Mouse (Mus musculus) intestine, embryonic 15.5 days (tissue): ENCODE data around the gene Supt4a. TPM values are rescaled to one million over a fixed set of nuclear protein-coding genes. Genes with fewer than 3 reads are reported as not detected.
A peak's percentile ranks its signal among the peaks of the same experiment; 100 is the strongest.

Experiments
- ATAC-seq: fragments of 200-750 bp; cut with Nextera tagmentation; 2 replicates; pipeline ENCODE4 v1.8.0; 2017; ENCODE audit warnings: moderate TSS enrichment, moderate library complexity
- H3K27ac ChIP-seq: fragments of 300-500 bp; sonication (generic); 2 replicates; pipeline ENCODE4 v1.5.1; 2015; ENCODE audit warnings: mild to moderate bottlenecking, inconsistent platforms
- H3K27me3 ChIP-seq: fragments of 300-500 bp; sonication (generic); replicated peaks from 2 replicates; pipeline ENCODE4 v1.6.1; 2015; ENCODE audit warnings: inconsistent platforms
- H3K36me3 ChIP-seq: fragments of 300-500 bp; sonication (generic); 2 replicates; pipeline ENCODE4 v1.6.1; 2015; ENCODE audit warnings: inconsistent platforms
- H3K4me1 ChIP-seq: fragments of 300-500 bp; sonication (generic); replicated peaks from 2 replicates; pipeline ENCODE4 v1.6.1; 2015; ENCODE audit warnings: inconsistent platforms
- H3K4me2 ChIP-seq: fragments of 300-500 bp; sonication (generic); replicated peaks from 2 replicates; pipeline ENCODE4 v1.6.1; 2015; ENCODE audit warnings: mild to moderate bottlenecking, inconsistent platforms
- H3K4me3 ChIP-seq: fragments of 300-500 bp; sonication (generic); replicated peaks from 2 replicates; pipeline ENCODE4 v1.5.1; 2015; ENCODE audit warnings: inconsistent platforms
- H3K9ac ChIP-seq: fragments of 300-500 bp; sonication (generic); 2 replicates; pipeline ENCODE4 v1.6.1; 2015; ENCODE audit warnings: inconsistent platforms
- H3K9me3 ChIP-seq: fragments of 300-500 bp; sonication (generic); 2 replicates; pipeline ENCODE4 v1.6.1; 2016; ENCODE audit warnings: inconsistent platforms
- WGBS: fragments of 180-500 bp; shearing (Covaris S2); methylation state at CpG from one replicate; pipeline ENCODE4 v1.1.7; 2015; 5-methylcytosine and 5-hydroxymethylcytosine counted together
- polyA plus RNA-seq: library from polyadenylated mRNA; unstranded; fragments of >200 nt; fragmentation: Nextera tagmentation; extraction: Ambion mirVana; gene quantifications from 2 replicates; pipeline ENCODE4 v1.2.1, GENCODE M21; 2015

Supt4a gene
- polyA plus RNA-seq, 1 experiment from 2014 or later, result 117 TPM

- no peak overlapping the region for H3K4me2 ChIP-seq
- H3K9me3 ChIP-seq, result no peaks in the 10 kb centered on the region
- no peak for ATAC-seq
- H3K9ac ChIP-seq, result no peak overlapping the region
- H3K4me3 ChIP-seq, result no peak overlapping the region
- no peak overlapping the region for H3K27ac ChIP-seq
- H3K36me3 ChIP-seq, result peaks cover 12% of the 10 kb centered on the region
- 0 out of 2 replicates have a peak, but pooled peaks cover 3% of the 10 kb centered on the region for H3K4me1 ChIP-seq
- WGBS, result 92% methylated on average over 7 of the region's 7 CpGs
- no peaks in the 10 kb centered on the region for H3K27me3 ChIP-seq
Observed at GRCm38 (mm10) chr11:87747716-87748115, 10.4 kb downstream of the Supt4a start.

DNA sequence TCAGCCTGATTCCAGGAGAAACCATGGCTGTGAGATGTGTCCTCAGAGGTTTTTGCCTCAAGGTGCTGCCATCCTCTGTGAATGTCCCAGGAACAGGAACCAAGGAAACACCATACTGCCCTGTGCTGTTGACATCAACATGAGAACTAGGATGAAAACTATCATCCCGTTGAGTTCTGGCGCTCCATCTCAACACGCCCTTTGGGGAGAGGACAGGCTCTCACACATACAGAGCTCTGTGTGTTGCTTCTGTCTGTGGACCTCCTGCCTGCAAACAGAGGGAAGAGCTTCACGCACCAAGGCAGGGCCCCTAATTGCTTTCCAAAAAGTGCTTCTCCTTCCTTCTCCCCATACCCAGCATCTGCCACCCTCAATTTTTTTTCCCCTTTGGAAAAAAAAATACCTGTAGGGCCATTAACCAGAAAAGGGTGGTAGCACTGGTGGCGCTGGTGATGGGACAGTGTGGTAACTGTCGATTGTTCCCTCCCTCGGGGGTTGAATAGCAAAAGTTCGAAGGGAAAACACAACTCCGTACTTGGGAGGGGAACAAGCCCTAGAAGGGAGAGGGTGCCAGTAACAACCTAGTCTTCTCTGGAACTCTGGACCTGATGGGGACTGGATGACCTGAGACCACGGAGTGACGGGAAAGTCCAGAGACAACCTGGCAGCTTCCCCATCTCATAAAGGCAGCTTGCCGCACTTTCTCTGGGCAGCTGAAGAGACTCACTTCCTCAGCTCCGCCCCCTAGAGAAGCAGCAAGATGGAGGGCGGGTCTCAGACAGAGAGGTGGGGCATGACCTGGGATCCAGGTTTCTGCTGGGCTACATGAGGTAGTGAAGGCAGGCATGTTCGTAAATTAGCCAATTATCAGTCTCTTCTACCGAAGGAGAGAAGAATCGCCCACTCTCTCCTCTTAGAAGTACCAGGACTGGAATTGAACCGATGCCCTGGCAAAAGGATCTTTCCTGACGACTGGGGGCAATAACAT lies 11.1 kb downstream of the Supt4a start:
- peak; percentile 77; the same call in 1 of the 2 replicates for ATAC-seq
- Histone ChIP-seq H3K4me2 (peak overlapping the region; percentile 41), H3K9me3 (no peaks in the 10 kb centered on the region), H3K4me1 (0 out of 2 replicates have a peak, but pooled peaks cover 3% of the 10 kb centered on the region), H3K27ac (0 out of 2 replicates have a peak overlapping the region, but pooled peaks have one; percentile 22), H3K27me3 (no peaks in the 10 kb centered on the region), H3K9ac (no peak overlapping the region), H3K36me3 (peaks cover 12% of the 10 kb centered on the region), H3K4me3 (0 out of 2 replicates have a peak overlapping the region, but pooled peaks have one; percentile 2)
- WGBS, result 30% methylated on average over 19 of the region's 19 CpGs

DNA sequence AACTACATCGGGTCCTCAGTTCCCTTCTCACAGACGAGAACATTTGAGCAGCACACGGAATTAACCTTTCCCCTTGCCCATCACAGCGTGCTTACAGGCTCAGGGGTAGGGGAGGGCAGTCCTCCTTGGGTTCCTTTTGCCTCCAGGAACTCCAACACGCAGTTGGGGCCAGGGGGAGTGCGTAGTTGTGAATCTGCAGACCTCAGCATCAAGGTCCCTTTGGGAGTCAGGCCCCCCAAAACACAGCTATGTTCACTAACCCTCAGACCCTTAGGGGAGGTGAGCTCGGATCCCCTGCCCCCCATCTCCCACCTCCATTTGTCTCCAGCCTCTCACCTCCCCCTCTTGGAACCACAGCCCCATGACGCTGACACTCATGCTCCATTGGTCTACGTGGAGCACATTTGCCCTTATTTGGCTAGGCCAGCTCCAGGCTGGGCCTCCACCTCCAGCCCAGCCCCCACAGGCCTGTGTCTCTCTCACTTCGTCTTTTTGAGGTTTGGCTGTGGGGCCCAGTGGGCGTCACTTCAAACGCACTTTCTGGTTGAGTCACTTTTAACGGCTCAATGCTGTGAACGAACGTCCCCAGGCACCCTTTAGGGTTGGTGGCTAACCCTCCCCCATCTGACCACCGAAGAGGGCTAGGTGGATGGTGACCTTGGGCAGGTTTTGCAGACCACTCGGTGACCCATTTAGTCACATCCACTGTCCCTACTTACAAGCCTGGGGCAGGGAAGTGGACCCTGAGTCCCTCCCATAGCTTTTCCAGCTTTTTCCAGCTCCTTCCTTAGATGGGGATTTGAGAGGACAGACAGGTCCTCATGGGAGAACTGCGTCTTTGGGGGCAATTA lies 12.1 kb downstream of the Supt4a start:
- Histone ChIP-seq H3K27me3 (no peaks in the 10 kb centered on the region), H3K4me2 (peak overlapping the region; percentile 41; the same call in 1 of the 2 replicates), H3K4me3 (no peak overlapping the region), H3K27ac (0 out of 2 replicates have a peak overlapping the region, but pooled peaks have one; percentile 22), H3K9ac (no peak overlapping the region), H3K36me3 (peaks cover 7% of the 10 kb centered on the region), H3K4me1 (0 out of 2 replicates have a peak, but pooled peaks cover 3% of the 10 kb centered on the region), H3K9me3 (no peaks in the 10 kb centered on the region)
- peak; percentile 73; the same call in 1 of the 2 replicates for ATAC-seq
- 44% methylated on average over 18 of the region's 18 CpGs for WGBS

DNA sequence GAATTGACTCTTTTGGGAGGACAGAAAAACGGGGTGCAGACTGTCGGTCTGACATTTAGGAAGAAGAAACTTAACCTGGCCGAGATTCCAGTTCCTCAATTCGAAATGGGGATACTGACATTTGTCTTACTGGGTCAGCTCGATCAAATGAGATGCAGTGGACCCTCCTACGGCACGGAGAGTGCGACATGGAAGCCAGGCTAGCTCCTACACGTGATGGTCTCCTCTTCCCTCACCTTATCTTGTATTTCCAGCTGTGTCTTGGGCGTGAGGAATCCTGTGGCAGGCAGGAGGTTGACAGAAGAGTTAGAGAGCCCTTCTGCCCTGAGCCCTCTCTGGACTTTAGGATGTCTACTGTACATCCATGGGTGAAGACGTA lies 12.7 kb downstream of the Supt4a start:
- Histone ChIP-seq H3K4me1 (0 out of 2 replicates have a peak, but pooled peaks cover 3% of the 10 kb centered on the region), H3K9me3 (no peaks in the 10 kb centered on the region), H3K27me3 (no peaks in the 10 kb centered on the region), H3K27ac (no peak overlapping the region), H3K4me3 (no peak overlapping the region), H3K4me2 (no peak overlapping the region), H3K36me3 (peaks cover 1% of the 10 kb centered on the region), H3K9ac (no peak overlapping the region)
- ATAC-seq, result 0 out of 2 replicates have a peak, but pooled peaks have one; percentile 52
- WGBS, result 78% methylated on average over 11 of the region's 11 CpGs

DNA sequence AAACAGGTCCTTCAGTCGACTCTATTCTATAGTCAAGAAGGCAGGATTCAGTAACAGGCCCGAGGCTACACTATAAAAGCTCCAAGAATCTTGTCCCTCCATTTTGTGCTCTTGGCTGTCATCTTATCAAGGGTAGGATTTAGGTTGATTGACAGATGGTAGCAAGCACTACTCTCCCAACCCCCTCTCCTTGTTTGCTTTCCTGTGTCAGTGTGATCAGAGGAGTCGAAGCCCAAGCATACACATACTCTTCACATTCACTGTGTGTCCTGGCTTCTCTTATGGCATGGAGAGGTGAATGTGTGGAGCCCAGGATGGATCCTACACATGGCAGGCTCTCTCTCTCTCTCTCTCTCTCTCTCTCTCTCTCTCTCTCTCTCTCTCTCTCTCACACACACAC lies 13.2 kb downstream of the Supt4a start:
- Histone ChIP-seq H3K27me3 (no peaks in the 10 kb centered on the region), H3K9ac (no peak overlapping the region), H3K27ac (no peak overlapping the region), H3K9me3 (no peaks in the 10 kb centered on the region), H3K4me3 (no peak overlapping the region), H3K36me3 (no peaks in the 10 kb centered on the region), H3K4me2 (no peak overlapping the region), H3K4me1 (0 out of 2 replicates have a peak, but pooled peaks cover 3% of the 10 kb centered on the region)
- 63% methylated on average over 3 of the region's 3 CpGs for WGBS
- ATAC-seq, result no peak

DNA sequence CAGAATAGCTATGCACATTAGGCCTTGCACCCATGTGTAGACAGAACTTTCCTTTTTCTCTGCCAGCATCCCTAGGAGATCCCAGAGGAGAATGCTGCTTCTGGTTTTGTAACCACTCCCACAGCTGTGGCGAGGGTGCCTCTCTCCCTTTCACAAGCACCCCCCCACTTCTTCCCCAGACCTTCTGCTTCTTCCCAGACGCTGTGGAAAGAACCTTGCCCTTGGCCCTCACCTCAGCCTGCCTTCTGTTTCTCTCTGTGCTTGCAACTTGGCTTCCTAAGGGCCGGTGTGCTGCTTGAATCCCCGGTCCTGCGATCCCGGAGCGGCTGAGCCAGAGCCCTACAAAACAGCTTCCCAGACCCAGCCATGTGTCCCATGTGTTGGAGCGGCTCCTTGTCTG lies 13.7 kb downstream of the Supt4a start:
- Histone ChIP-seq H3K9me3 (no peaks in the 10 kb centered on the region), H3K4me2 (no peak overlapping the region), H3K27ac (peak overlapping the region; percentile 17; the same call in 1 of the 2 replicates), H3K9ac (no peak overlapping the region), H3K36me3 (no peaks in the 10 kb centered on the region), H3K27me3 (no peaks in the 10 kb centered on the region), H3K4me3 (no peak overlapping the region), H3K4me1 (0 out of 2 replicates have a peak, but pooled peaks cover 3% of the 10 kb centered on the region)
- ATAC-seq, result no peak
- 77% methylated on average over 8 of the region's 8 CpGs for WGBS

DNA sequence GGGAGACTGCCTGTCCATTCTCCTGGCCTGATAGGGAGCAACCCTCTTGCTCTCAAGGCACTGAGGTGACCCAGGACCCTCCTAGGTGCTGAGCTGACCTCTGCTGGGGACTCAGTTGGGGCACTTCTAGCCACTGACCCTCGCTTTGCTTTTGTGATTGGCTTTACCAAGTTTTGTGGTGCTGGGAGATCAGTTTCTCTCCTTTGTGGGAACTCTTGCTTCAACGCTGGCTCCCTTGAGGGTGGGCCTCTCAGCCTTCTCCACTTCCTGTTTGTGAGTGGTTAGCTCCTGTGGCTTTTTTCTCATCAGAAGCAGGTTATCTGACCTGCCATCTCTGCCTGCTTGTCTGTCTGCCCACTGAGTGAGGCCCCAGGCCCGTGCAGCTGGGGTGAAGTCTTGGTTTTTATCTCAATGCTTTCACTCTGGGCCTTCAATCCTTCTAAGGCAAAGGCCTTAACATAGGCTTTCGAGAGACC lies 14.2 kb downstream of the Supt4a start:
- Histone ChIP-seq H3K36me3 (no peaks in the 10 kb centered on the region), H3K4me3 (no peak overlapping the region), H3K9ac (no peak overlapping the region), H3K9me3 (no peaks in the 10 kb centered on the region), H3K27me3 (no peaks in the 10 kb centered on the region), H3K27ac (peak overlapping the region; percentile 17; the same call in 1 of the 2 replicates), H3K4me2 (no peak overlapping the region), H3K4me1 (0 out of 2 replicates have a peak, but pooled peaks cover 3% of the 10 kb centered on the region)
- ATAC-seq, result no peak
- WGBS, result 63% methylated on average over 4 of the region's 4 CpGs

- no peak overlapping the region for H3K27ac ChIP-seq
- no peaks in the 10 kb centered on the region for H3K36me3 ChIP-seq
- no peak overlapping the region for H3K4me2 ChIP-seq
- no peaks in the 10 kb centered on the region for H3K27me3 ChIP-seq
- no peaks in the 10 kb centered on the region for H3K9me3 ChIP-seq
- no peak overlapping the region for H3K9ac ChIP-seq
- ATAC-seq, result no peak
- 0 out of 2 replicates have a peak, but pooled peaks cover 3% of the 10 kb centered on the region for H3K4me1 ChIP-seq
- 87% methylated on average over 1 of the region's 1 CpGs for WGBS
- no peak overlapping the region for H3K4me3 ChIP-seq
Observed at GRCm38 (mm10) chr11:87752307-87752706, 15.0 kb downstream of the Supt4a start.

GRCm38 (mm10) chr11:87753255-87753654 lies 15.9 kb downstream of the Supt4a start:
- H3K27ac ChIP-seq, result no peak overlapping the region
- no peak overlapping the region for H3K4me2 ChIP-seq
- H3K9ac ChIP-seq, result no peak overlapping the region
- no peaks in the 10 kb centered on the region for H3K27me3 ChIP-seq
- no peaks in the 10 kb centered on the region for H3K9me3 ChIP-seq
- H3K4me3 ChIP-seq, result no peak overlapping the region
- H3K4me1 ChIP-seq, result 0 out of 2 replicates have a peak, but pooled peaks cover 3% of the 10 kb centered on the region
- WGBS, result 87% methylated on average over 8 of the region's 8 CpGs
- no peak for ATAC-seq
- H3K36me3 ChIP-seq, result no peaks in the 10 kb centered on the region

DNA sequence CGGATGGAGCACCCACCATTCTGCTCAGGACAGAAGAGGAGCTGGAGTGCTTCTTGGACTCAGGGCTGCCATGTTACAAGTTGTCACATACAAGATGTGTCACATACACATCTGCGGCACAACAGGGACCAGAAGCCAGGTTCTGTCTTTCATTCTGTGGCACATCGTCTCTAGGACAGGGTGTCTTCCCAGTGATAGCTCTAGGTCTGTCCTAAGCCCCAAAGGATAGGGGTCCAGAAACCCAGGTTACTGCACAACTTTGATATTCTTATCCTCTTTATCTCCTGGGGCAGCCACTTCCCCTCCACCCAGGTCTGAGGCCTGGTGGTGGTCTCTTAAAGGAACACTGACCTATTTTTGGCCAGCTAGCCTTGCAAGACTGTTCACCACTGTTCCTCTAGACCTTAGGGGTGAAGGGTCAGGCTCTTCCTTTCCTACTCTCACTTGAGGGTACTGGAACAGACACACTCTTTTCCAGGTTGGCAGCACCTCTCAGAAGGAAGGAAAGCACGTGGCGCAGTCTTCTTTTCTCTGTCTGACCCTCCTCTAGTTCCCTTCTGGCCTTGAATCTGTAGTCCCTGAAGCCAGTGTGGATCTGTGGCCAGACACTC lies 16.6 kb downstream of the Supt4a start:
- Histone ChIP-seq H3K4me2 (no peak overlapping the region), H3K27ac (no peak overlapping the region), H3K4me1 (0 out of 2 replicates have a peak, but pooled peaks cover 3% of the 10 kb centered on the region), H3K9me3 (no peaks in the 10 kb centered on the region), H3K4me3 (no peak overlapping the region), H3K9ac (no peak overlapping the region), H3K27me3 (no peaks in the 10 kb centered on the region), H3K36me3 (no peaks in the 10 kb centered on the region)
- ATAC-seq, result no peak
- 83% methylated on average over 5 of the region's 5 CpGs for WGBS

GRCm38 (mm10) chr11:87754603-87755002 lies 17.3 kb downstream of the Supt4a start:
- no peaks in the 10 kb centered on the region for H3K9me3 ChIP-seq
- 69% methylated on average over 5 of the region's 5 CpGs for WGBS
- no peak overlapping the region for H3K27ac ChIP-seq
- H3K4me2 ChIP-seq, result no peak overlapping the region
- no peak for ATAC-seq
- H3K9ac ChIP-seq, result no peak overlapping the region
- no peak overlapping the region for H3K4me3 ChIP-seq
- no peaks in the 10 kb centered on the region for H3K4me1 ChIP-seq
- no peaks in the 10 kb centered on the region; the same call in 1 of the 2 replicates for H3K27me3 ChIP-seq
- H3K36me3 ChIP-seq, result no peaks in the 10 kb centered on the region
